Mouse (Mus musculus) ovary, adult 10 weeks (tissue): Measurements from ENCODE around the gene Akr1c12. TPM values are rescaled to one million over a fixed set of nuclear protein-coding genes. Genes with fewer than 3 reads are reported as not detected.

Experiments
- polyA plus RNA-seq: library from polyadenylated mRNA; stranded (reverse); fragments of 350-450 nt; fragmentation: Illumina TruSeq; extraction: RNeasy Lipid Tissue Mini Kit (QIAGEN cat#74804); gene quantifications from one replicate; pipeline ENCODE4 v1.2.3, GENCODE M21; 2014

The Akr1c12 gene
- 1.3 TPM for polyA plus RNA-seq

DNA sequence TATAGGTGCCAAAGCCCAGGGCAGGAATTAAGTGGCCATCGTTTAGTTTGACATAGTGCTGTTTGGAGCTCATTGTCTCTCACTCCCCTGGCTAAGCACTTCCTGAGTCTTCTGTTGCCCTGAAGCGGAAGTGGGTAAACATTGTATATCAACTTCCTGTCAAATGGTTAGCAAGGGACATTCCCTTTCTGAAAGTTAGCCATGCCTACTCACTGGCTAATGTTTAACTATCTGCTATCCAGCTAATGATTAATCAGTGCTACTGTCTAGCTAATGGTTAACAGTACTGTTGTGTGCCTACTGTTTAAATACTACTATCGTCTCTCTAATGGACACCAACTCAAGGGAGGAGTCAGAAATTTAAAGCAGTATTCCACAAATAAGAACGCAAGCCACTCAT lies at the start of gene Akr1c12:
Gene Akr1c12 (minus strand): TSS at position 150 of the 400 bp plus-strand sequence.

GRCm38 (mm10) chr13:4228441-4228840 lies 50.8 kb downstream of the Akr1c12 start, which contains the start of gene Akr1c19:
Gene Akr1c19, plus strand, starts transcription at chr13:4228700.

Other genes with a start within 250 kb of the Akr1c12 start
- gene Akr1c14, start 230.4 kb downstream of the Akr1c12 start, polyA plus RNA-seq = 1,395 TPM
- gene Akr1c18, start 128.8 kb downstream of the Akr1c12 start, polyA plus RNA-seq = 152 TPM
- 28.5 TPM for gene Akr1c13, start 88.3 kb downstream of the Akr1c12 start, polyA plus RNA-seq
- gene Akr1c19, start 50.7 kb downstream of the Akr1c12 start, polyA plus RNA-seq = 5.8 TPM
- not detected for gene Akr1c6, start 154.9 kb upstream of the Akr1c12 start, polyA plus RNA-seq
- not detected for gene Akr1c20, start 243.9 kb upstream of the Akr1c12 start, polyA plus RNA-seq